Mouse (Mus musculus): ENCODE data around the gene Cmtr2. TPM values are rescaled to one million over a fixed set of nuclear protein-coding genes. Genes with fewer than 3 reads are reported as not detected.

Gene Cmtr2
- 13.7 TPM for polyA plus RNA-seq (2014; fragmentation: Illumina TruSeq; extraction: RNeasy Lipid Tissue Mini Kit (QIAGEN cat#74804); ENCODE audit: low read depth, low replicate concordance)

DNA sequence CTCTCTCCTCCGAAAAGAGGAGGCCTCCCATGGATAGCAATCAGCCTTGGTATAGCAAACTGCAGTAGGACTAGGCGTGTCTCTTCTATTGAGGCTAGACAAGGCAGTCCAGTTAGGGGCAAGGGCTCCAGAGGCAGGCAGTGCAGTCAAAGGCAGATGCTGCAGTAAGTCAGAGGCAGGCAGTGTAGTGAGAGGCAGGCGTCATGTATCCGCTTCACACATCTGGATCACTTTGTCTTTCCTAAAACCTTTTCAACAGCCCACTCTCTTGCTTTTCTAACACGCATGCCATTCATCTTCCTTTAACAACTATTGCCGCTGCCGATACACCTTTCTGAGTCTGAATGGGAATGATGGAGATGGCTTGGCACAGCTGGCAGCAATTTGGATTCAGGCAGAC, at the start of gene Cmtr2:
Gene Cmtr2, plus strand, starts transcription at position 301 of the 400 bp plus-strand sequence.

GRCm38 (mm10) chr8:110168046-110168445, 47.4 kb upstream of the Cmtr2 start, which contains the start of gene Calb2:
Calb2 (minus strand) TSS chr8:110168210.

DNA sequence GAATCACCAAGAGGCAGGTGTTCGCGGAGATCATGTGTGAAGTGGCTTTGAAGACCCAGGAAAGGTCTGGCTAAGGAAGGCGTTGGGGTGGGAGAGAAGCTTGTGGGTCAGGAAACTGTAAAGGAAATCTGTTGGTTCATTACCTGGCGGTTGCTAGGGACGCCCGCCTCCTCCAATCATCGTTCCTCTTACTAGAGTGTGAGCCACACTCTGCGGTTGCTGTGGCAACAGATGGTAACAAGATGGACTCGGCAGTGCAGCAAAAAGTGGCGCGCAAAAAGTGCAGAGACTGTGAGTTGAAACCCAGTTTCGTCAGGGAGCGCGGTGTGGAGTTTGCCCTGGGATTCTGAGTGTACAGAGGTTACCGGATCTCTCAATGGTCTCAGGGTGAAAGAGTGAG, 51.3 kb downstream of the Cmtr2 start, which contains the start of gene Hydin:
Gene Hydin, plus strand, starts transcription at position 237 of the 400 bp plus-strand sequence.

Other genes starting within 250 kb of the Cmtr2 start
- gene Tat, start 225.2 kb upstream of the Cmtr2 start, polyA plus RNA-seq (2014; fragmentation: Illumina TruSeq; extraction: RNeasy Lipid Tissue Mini Kit (QIAGEN cat#74804); ENCODE audit: low read depth, low replicate concordance), result not detected
- 0.87 TPM for gene Chst4, start 175.9 kb upstream of the Cmtr2 start, polyA plus RNA-seq (2014; fragmentation: Illumina TruSeq; extraction: RNeasy Lipid Tissue Mini Kit (QIAGEN cat#74804); ENCODE audit: low read depth, low replicate concordance)
- 17.7 TPM for gene Zfp612, start 135.9 kb upstream of the Cmtr2 start, polyA plus RNA-seq (2014; fragmentation: Illumina TruSeq; extraction: RNeasy Lipid Tissue Mini Kit (QIAGEN cat#74804); ENCODE audit: low read depth, low replicate concordance)
- gene Gm21964, start 114.5 kb upstream of the Cmtr2 start, polyA plus RNA-seq (2014; fragmentation: Illumina TruSeq; extraction: RNeasy Lipid Tissue Mini Kit (QIAGEN cat#74804); ENCODE audit: low read depth, low replicate concordance), result not detected
- not detected for gene Gm17720, start 112.9 kb upstream of the Cmtr2 start, polyA plus RNA-seq (2014; fragmentation: Illumina TruSeq; extraction: RNeasy Lipid Tissue Mini Kit (QIAGEN cat#74804); ENCODE audit: low read depth, low replicate concordance)
- not detected for gene Calb2, start 47.5 kb upstream of the Cmtr2 start, polyA plus RNA-seq (2014; fragmentation: Illumina TruSeq; extraction: RNeasy Lipid Tissue Mini Kit (QIAGEN cat#74804); ENCODE audit: low read depth, low replicate concordance)
- gene Hydin, start 51.3 kb downstream of the Cmtr2 start, polyA plus RNA-seq (2014; fragmentation: Illumina TruSeq; extraction: RNeasy Lipid Tissue Mini Kit (QIAGEN cat#74804); ENCODE audit: low read depth, low replicate concordance), result 0.35 TPM